Mouse (Mus musculus) E14TG2a.4 (cell line): ENCODE results near the gene Zfp791.
"Not testable (repeated sequence)": the region's sequence is repeated elsewhere in the genome, so short reads cannot be mapped to it uniquely, and the experiment has no call there.

Source experiments
- H3K27me3 ChIP-seq: 2 replicates; pipeline ENCODE4 v1.6.1; 2014; ENCODE audit warnings: low read length, control low read depth; ENCODE audit not compliant: insufficient read depth
- H3K36me3 ChIP-seq: 2 replicates; pipeline ENCODE4 v1.6.1; 2014; ENCODE audit warnings: low read length, control low read depth; ENCODE audit not compliant: insufficient read depth
- H3K4me1 ChIP-seq: replicated peaks from 2 replicates; pipeline ENCODE4 v1.6.1; 2014; ENCODE audit warnings: low read depth, low read length, control low read depth
- H3K4me3 ChIP-seq: replicated peaks from 2 replicates; pipeline ENCODE4 v1.5.1; 2014; ENCODE audit warnings: mild to moderate bottlenecking, low read length
- H3K9me3 ChIP-seq: 2 replicates; pipeline ENCODE4 v1.6.1; 2014; ENCODE audit warnings: low read length, control low read depth
- CTCF ChIP-seq: conservative IDR thresholded peaks from 2 replicates; pipeline ENCODE4 v1.5.1; 2014; ENCODE audit warnings: low read length
- NANOG ChIP-seq: IDR thresholded peaks from 2 replicates; pipeline ENCODE4 v1.6.1; 2014; ENCODE audit warnings: borderline replicate concordance, low read length, mixed read lengths
- POU5F1 ChIP-seq: IDR thresholded peaks from 2 replicates; pipeline ENCODE4 v1.6.1; 2014; ENCODE audit warnings: low read length, borderline replicate concordance

Gene Zfp791

DNA sequence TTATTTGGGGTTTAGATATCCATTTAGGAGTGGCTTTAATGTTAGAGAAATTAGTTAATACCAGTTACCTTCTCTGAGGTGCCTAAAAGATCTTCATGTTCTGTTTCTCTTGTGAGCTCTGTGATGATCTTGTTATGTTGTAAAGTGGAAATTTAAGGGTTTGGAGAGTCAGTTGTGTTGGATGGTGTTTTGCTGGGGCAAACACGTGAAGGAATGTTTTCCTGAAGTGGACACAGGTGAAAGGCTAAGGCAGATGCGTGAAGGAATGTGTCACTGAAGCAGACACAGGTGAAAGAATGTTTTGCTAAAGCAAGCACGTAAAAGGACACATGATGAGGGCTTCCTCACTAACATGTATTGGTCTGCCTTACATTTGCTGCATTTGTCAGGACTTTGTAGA is at the start of gene Zfp791:
Gene Zfp791, minus strand, starts transcription at position 101 of the 400 bp plus-strand sequence.
- Histone ChIP-seq H3K4me1 (peaks cover 10% of the 10 kb centered on the region; the same call in 1 of the 2 replicates), H3K36me3 (no peaks in the 10 kb centered on the region), H3K4me3 (no peak within 1 kb of the TSS), H3K27me3 (0 out of 2 replicates have a peak, but pooled peaks cover 4% of the 10 kb centered on the region), H3K9me3 (no peaks in the 10 kb centered on the region)
- no peak for TF ChIP-seq POU5F1
- TF ChIP-seq CTCF, result no peak
- TF ChIP-seq NANOG, result no peak

GRCm38 (mm10) chr8:85171291-85171690 is 48.4 kb upstream of the Zfp791 start:
- TF ChIP-seq CTCF (peak; percentile 43), POU5F1 (no peak)
- no peaks in the 10 kb centered on the region for H3K27me3 ChIP-seq
- no peaks in the 10 kb centered on the region for H3K36me3 ChIP-seq
- H3K4me1 ChIP-seq, result no peaks in the 10 kb centered on the region
- peaks cover 13% of the 10 kb centered on the region for H3K9me3 ChIP-seq
- H3K4me3 ChIP-seq, result no peak overlapping the region

DNA sequence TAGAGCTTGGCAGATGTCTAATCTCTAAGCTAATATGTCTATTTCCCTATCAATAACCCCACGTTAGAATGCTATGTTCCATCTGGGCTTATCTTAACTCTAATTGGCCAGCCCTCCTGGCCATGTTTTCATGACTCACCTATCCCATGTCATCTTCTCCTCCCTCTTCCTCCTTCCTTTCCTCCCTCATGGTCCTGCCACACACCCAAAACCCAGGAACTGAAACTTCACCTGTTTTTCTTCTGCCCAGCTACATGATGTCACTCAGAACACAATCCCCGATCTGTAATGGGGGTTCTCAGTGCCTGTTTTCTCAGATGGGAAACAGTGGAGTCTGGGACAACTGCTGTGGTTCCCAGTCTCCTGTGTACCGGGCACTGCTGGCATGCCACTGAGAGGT is 28.7 kb upstream of the Zfp791 start, which contains the start of gene Cks1brt:
Gene Cks1brt, plus strand, starts transcription at position 301 of the 400 bp plus-strand sequence.
- H3K4me3 ChIP-seq, result no peak within 1 kb of the TSS
- H3K9me3 ChIP-seq, result peaks cover 76% of the 10 kb centered on the region
- no peaks in the 10 kb centered on the region for H3K27me3 ChIP-seq
- H3K4me1 ChIP-seq, result no peaks in the 10 kb centered on the region
- no peaks in the 10 kb centered on the region for H3K36me3 ChIP-seq
- TF ChIP-seq CTCF (no peak), NANOG (no peak), POU5F1 (no peak)

DNA sequence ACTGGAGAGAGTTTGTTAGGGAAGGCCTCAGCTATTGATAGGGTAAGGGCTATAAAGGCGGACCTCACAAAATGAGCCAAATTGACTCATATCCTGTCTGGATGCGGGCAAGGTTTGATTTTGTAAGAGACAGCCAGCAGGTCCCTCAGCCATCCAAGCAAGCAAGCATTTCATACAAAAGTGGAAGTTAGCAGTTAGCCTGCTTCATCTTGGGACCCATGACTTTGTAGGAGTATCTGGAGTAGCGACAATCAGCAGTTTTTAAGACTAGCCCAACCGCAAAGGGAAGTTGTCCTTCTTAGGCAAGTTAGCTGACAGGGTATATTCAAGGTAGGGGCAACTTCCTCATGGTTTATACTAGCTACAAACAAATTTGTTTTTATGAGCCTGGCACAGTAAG is 19.6 kb upstream of the Zfp791 start:
- Histone ChIP-seq H3K36me3 (no peaks in the 10 kb centered on the region), H3K27me3 (no peaks in the 10 kb centered on the region), H3K4me3 (no peak overlapping the region), H3K4me1 (no peaks in the 10 kb centered on the region), H3K9me3 (peaks cover 7% of the 10 kb centered on the region)
- no peak for TF ChIP-seq CTCF
- no peak for TF ChIP-seq NANOG
- no peak for TF ChIP-seq POU5F1

- H3K9me3 ChIP-seq, H3K4me1 ChIP-seq, H3K36me3 ChIP-seq, H3K4me3 ChIP-seq, H3K27me3 ChIP-seq: not testable (repeated sequence)
Observed at GRCm38 (mm10) chr8:85135690-85136089, 12.8 kb upstream of the Zfp791 start.

GRCm38 (mm10) chr8:85132335-85132734 is 9.4 kb upstream of the Zfp791 start:
- Histone ChIP-seq H3K9me3 (no peaks in the 10 kb centered on the region), H3K4me1 (no peaks in the 10 kb centered on the region), H3K36me3 (no peaks in the 10 kb centered on the region), H3K27me3 (no peaks in the 10 kb centered on the region), H3K4me3 (no peak overlapping the region)
- TF ChIP-seq CTCF (no peak), NANOG (no peak), POU5F1 (no peak)

GRCm38 (mm10) chr8:85123691-85124090 is 796 bp upstream of the Zfp791 start:
- no peak overlapping the region for H3K4me3 ChIP-seq
- 0 out of 2 replicates have a peak, but pooled peaks cover 4% of the 10 kb centered on the region for H3K27me3 ChIP-seq
- no peaks in the 10 kb centered on the region for H3K36me3 ChIP-seq
- TF ChIP-seq POU5F1 (no peak), NANOG (no peak), CTCF (no peak)
- peaks cover 8% of the 10 kb centered on the region; the same call in 1 of the 2 replicates for H3K4me1 ChIP-seq
- H3K9me3 ChIP-seq, result no peaks in the 10 kb centered on the region

DNA sequence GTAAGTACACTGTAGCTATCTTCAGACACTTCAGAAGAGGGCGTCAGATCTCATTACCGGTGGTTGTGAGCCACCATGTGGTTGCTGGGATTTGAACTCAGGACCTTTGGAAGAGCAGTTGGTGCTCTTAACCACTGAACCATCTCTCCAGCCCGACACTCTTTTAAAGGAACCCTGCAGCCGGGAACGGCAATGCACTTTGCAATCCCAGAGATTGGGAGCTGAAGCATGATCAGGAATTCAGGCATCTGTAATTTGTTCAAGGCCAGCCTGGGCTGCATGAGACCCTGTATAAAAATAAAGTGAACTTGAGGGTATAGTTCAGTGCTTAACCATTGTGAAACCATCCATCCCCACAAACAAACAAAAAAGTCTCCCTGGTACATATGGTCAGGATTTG is 2.6 kb downstream of the Zfp791 start:
- peaks cover 15% of the 10 kb centered on the region for H3K4me1 ChIP-seq
- not testable (repeated sequence) for H3K4me3 ChIP-seq, H3K9me3 ChIP-seq, H3K27me3 ChIP-seq, H3K36me3 ChIP-seq

DNA sequence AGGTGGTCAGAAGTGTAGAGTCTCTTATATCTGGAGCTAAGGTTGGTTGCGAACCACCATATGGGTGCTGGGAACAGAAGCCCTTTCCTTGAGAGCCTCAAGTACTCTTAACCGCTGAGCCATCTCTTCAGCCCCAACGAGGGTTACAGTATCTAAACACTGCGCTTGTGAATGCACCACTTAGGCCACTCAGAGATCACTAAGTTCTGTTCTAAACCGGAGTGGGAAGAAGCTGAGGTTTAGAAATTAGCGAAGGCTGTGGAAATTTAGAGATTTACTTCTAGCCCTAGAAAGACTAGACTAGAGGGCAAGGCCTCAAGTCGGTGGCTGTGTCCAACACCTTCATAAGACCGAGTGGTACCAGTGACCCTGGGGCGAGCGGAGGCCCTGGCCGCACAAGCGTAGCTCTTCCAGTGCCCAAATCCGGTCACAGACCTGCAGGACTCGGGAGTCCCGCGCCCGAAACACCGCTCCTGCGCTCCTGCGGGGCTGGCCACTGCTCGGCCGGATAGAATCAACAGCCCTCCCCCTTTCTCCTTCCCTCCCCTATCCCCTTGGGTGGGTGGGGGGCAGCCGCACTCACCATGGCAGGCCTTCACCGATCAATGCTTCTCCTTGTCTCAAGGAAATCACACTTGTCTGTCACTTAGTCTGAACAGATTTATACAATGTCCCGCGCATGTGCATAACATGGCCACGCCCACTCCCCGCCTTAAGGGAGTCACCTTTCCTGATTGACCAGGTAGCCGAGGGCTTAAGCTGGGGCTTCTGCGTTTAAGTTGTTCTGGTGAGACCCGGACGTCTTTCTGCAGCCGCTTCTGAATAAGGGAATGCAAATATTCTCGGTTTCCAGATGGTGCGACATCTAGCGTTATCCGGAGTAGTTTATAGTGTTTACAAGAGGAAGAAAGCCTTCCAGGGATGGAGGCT is 3.6 kb downstream of the Zfp791 start:
- no peak for TF ChIP-seq CTCF
- no peak for TF ChIP-seq POU5F1
- no peak for TF ChIP-seq NANOG
- Histone ChIP-seq H3K4me3 (peak overlapping the region; percentile 79), H3K27me3 (0 out of 2 replicates have a peak, but pooled peaks cover 4% of the 10 kb centered on the region), H3K9me3 (no peaks in the 10 kb centered on the region), H3K36me3 (no peaks in the 10 kb centered on the region), H3K4me1 (peaks cover 15% of the 10 kb centered on the region)
